Mouse (Mus musculus): ENCODE measurements around the gene Elovl7.

Elovl7 gene

GRCm38 (mm10) chr13:108300346-108300950, 86.2 kb downstream of the Elovl7 start:
- in situ Hi-C loops (cut with MboI, MseI), result no loop called here

- in situ Hi-C loops (cut with MboI, MseI), result no loop called here
Observed at GRCm38 (mm10) chr13:108301411-108301810, 87.2 kb downstream of the Elovl7 start.

- in situ Hi-C loops (cut with MboI, MseI), result no loop called here
Observed at GRCm38 (mm10) chr13:108302957-108303675, 88.9 kb downstream of the Elovl7 start.

GRCm38 (mm10) chr13:108303841-108304240, 89.6 kb downstream of the Elovl7 start:
- in situ Hi-C loops (cut with MboI, MseI), result no loop called here

GRCm38 (mm10) chr13:108304680-108305079, 90.5 kb downstream of the Elovl7 start:
- in situ Hi-C loops (cut with MboI, MseI), result no loop called here

GRCm38 (mm10) chr13:108315702-108316486, 101.7 kb downstream of the Elovl7 start, which contains the start of gene Depdc1b:
Depdc1b (plus strand) TSS chr13:108316332.
- in situ Hi-C loops (cut with MboI, MseI), result loop anchor here in 1 of 2 experiments (5.0 kb wide), 2 partner anchors 99 to 159 kb away; partner anchors contain the start of genes Ercc8 and Ndufaf2

- in situ Hi-C loops (cut with MboI, MseI), result loop anchor here in 1 of 2 experiments (5.0 kb wide), 2 partner anchors 99 to 159 kb away; partner anchors contain the start of genes Ercc8 and Ndufaf2
Observed at GRCm38 (mm10) chr13:108316487-108316903, 102.3 kb downstream of the Elovl7 start.

- in situ Hi-C loops (cut with MboI, MseI), result loop anchor here in 1 of 2 experiments (5.0 kb wide), 2 partner anchors 100 to 160 kb away; partner anchors contain the start of genes Ercc8 and Ndufaf2
Observed at GRCm38 (mm10) chr13:108317414-108317813, 103.2 kb downstream of the Elovl7 start.

- in situ Hi-C loops (cut with MboI, MseI), result loop anchor here in 1 of 2 experiments (5.0 kb wide), 2 partner anchors 102 to 162 kb away; partner anchors contain the start of genes Ercc8 and Ndufaf2
Observed at GRCm38 (mm10) chr13:108319028-108319427, 104.8 kb downstream of the Elovl7 start.

- in situ Hi-C loops (cut with MboI, MseI), result loop anchor here in 1 of 2 experiments (10.0 kb wide), 1 partner anchor 1505 kb away; no protein-coding TSS in a partner anchor
Observed at GRCm38 (mm10) chr13:108320216-108320615, 106.0 kb downstream of the Elovl7 start.

GRCm38 (mm10) chr13:108322466-108322865, 108.3 kb downstream of the Elovl7 start:
- in situ Hi-C loops (cut with MboI, MseI), result loop anchor here in 1 of 2 experiments (10.0 kb wide), 1 partner anchor 1502 kb away; no protein-coding TSS in a partner anchor

GRCm38 (mm10) chr13:108323317-108323716, 109.1 kb downstream of the Elovl7 start:
- in situ Hi-C loops (cut with MboI, MseI), result loop anchor here in 1 of 2 experiments (10.0 kb wide), 1 partner anchor 1501 kb away; no protein-coding TSS in a partner anchor

- in situ Hi-C loops (cut with MboI, MseI), result loop anchor here in 1 of 2 experiments (10.0 kb wide), 1 partner anchor 1501 kb away; no protein-coding TSS in a partner anchor
Observed at GRCm38 (mm10) chr13:108323866-108324829, 109.9 kb downstream of the Elovl7 start.

GRCm38 (mm10) chr13:108325871-108326270, 111.7 kb downstream of the Elovl7 start:
- in situ Hi-C loops (cut with MboI, MseI), result loop anchor here in 1 of 2 experiments (10.0 kb wide), 1 partner anchor 1499 kb away; no protein-coding TSS in a partner anchor

GRCm38 (mm10) chr13:108326351-108326750, 112.1 kb downstream of the Elovl7 start:
- in situ Hi-C loops (cut with MboI, MseI), result loop anchor here in 1 of 2 experiments (10.0 kb wide), 1 partner anchor 1498 kb away; no protein-coding TSS in a partner anchor

- in situ Hi-C loops (cut with MboI, MseI), result loop anchor here in 1 of 2 experiments (10.0 kb wide), 1 partner anchor 1498 kb away; no protein-coding TSS in a partner anchor
Observed at GRCm38 (mm10) chr13:108327047-108327446, 112.8 kb downstream of the Elovl7 start.

GRCm38 (mm10) chr13:108328406-108329180, 114.4 kb downstream of the Elovl7 start:
- in situ Hi-C loops (cut with MboI, MseI), result loop anchor here in 1 of 2 experiments (10.0 kb wide), 1 partner anchor 1496 kb away; no protein-coding TSS in a partner anchor

GRCm38 (mm10) chr13:108329693-108330092, 115.5 kb downstream of the Elovl7 start:
- in situ Hi-C loops (cut with MboI, MseI), result loop anchor here (5.0 to 10.0 kb wide), 3 partner anchors 132 to 1495 kb away; no protein-coding TSS in a partner anchor
